Mouse (Mus musculus) liver, embryonic 12.5 days (tissue): Measurements from ENCODE around the gene Ccdc107. TPM values are rescaled to one million over a fixed set of nuclear protein-coding genes. Genes with fewer than 3 reads are reported as not detected.

Source experiments
- polyA plus RNA-seq: library from polyadenylated mRNA; unstranded; fragments of >200 nt; fragmentation: Nextera tagmentation; extraction: Ambion mirVana; gene quantifications from 2 replicates; pipeline ENCODE4 v1.2.1, GENCODE M21; 2016

Ccdc107 gene
- polyA plus RNA-seq, 1 experiment from 2014 or later: 38.3 TPM

Other genes with a start within 250 kb of the Ccdc107 start
- 0.07 and 0.27 TPM in 2 replicates for gene Atp8b5, start 225.7 kb upstream of the Ccdc107 start, polyA plus RNA-seq
- 1.7 and 1.9 TPM in 2 replicates for gene Rusc2, start 110.9 kb upstream of the Ccdc107 start, polyA plus RNA-seq
- gene Fam166b, start 63.8 kb upstream of the Ccdc107 start, polyA plus RNA-seq: not detected in 2 replicates
- gene Tesk1, start 51.0 kb upstream of the Ccdc107 start, polyA plus RNA-seq: 2.8 and 3.2 TPM in 2 replicates
- 1.1 TPM in 2 replicates for gene Cd72, start 38.3 kb upstream of the Ccdc107 start, polyA plus RNA-seq
- not detected in 2 replicates for gene Sit1, start 9.2 kb upstream of the Ccdc107 start, polyA plus RNA-seq
- gene Arhgef39, start 6.8 kb downstream of the Ccdc107 start, polyA plus RNA-seq: 32.6 and 35.8 TPM in 2 replicates
- gene Car9, start 14.1 kb downstream of the Ccdc107 start, polyA plus RNA-seq: 1.2 and 1.3 TPM in 2 replicates
- gene Tpm2, start 30.9 kb downstream of the Ccdc107 start, polyA plus RNA-seq: 27.9 and 29.9 TPM in 2 replicates
- 17.9 and 19.7 TPM in 2 replicates for gene Creb3, start 69.4 kb downstream of the Ccdc107 start, polyA plus RNA-seq
- gene Tln1, start 69.8 kb downstream of the Ccdc107 start, polyA plus RNA-seq: 73.3 and 75.5 TPM in 2 replicates
- gene Rgp1, start 85.8 kb downstream of the Ccdc107 start, polyA plus RNA-seq: 17.4 and 18.0 TPM in 2 replicates
- gene Gba2, start 86.0 kb downstream of the Ccdc107 start, polyA plus RNA-seq: 23.5 and 23.6 TPM in 2 replicates
- gene Msmp, start 91.6 kb downstream of the Ccdc107 start, polyA plus RNA-seq: 1.1 TPM in 1 of 2 replicates, not detected in the other
- gene Npr2, start 139.0 kb downstream of the Ccdc107 start, polyA plus RNA-seq: 1.5 and 2.1 TPM in 2 replicates
- 0.20 and 0.36 TPM in 2 replicates for gene Spag8, start 160.7 kb downstream of the Ccdc107 start, polyA plus RNA-seq
- 59.8 and 66.1 TPM in 2 replicates for gene Hint2, start 163.6 kb downstream of the Ccdc107 start, polyA plus RNA-seq
- gene Tmem8b, start 176.1 kb downstream of the Ccdc107 start, polyA plus RNA-seq: 0.44 and 0.53 TPM in 2 replicates
- gene Fam221b, start 176.2 kb downstream of the Ccdc107 start, polyA plus RNA-seq: 1.5 and 1.8 TPM in 2 replicates
- not detected in 2 replicates for gene Olfr70, start 207.9 kb downstream of the Ccdc107 start, polyA plus RNA-seq
- not detected in 2 replicates for gene Olfr71, start 217.4 kb downstream of the Ccdc107 start, polyA plus RNA-seq
- 0.14 and 0.19 TPM in 2 replicates for gene Hrct1, start 234.3 kb downstream of the Ccdc107 start, polyA plus RNA-seq
- gene Spaar, start 237.1 kb downstream of the Ccdc107 start, polyA plus RNA-seq: 0.02 TPM in 2 replicates